Mouse (Mus musculus) layer of hippocampus, adult 2 months (tissue): ENCODE results near the gene Dst. TPM values are rescaled to one million over a fixed set of nuclear protein-coding genes. Genes with fewer than 3 reads are reported as not detected.
A peak's percentile ranks its signal among the peaks of the same experiment; 100 is the strongest.

Source experiments
- DNase-seq, 2 experiments: peaks; one replicate each; pipeline ENCODE4 v3.0.0; 2022; ENCODE audit warnings: low spot score in 2 of 2
- H3K27ac ChIP-seq: fragments of 200-600 bp; 2 replicates; pipeline ENCODE4 v1.8.1; 2022
- H3K4me3 ChIP-seq: fragments of 200-600 bp; 2 replicates; pipeline ENCODE4 v1.8.1; 2022; ENCODE audit warnings: mild to moderate bottlenecking
- CTCF ChIP-seq: fragments of 200-600 bp; conservative IDR thresholded peaks from 2 replicates; pipeline ENCODE4 v1.8.1; 2022; ENCODE audit warnings: antibody characterized with exemption, mild to moderate bottlenecking, moderate library complexity
- total RNA-seq, 2 experiments: library from RNA; stranded (reverse); gene quantifications; 2 replicates each; pipeline ENCODE4 v1.2.3; 2021

Dst gene
- total RNA-seq, 2 experiments from 2014 or later: 206 to 207 TPM

DNA sequence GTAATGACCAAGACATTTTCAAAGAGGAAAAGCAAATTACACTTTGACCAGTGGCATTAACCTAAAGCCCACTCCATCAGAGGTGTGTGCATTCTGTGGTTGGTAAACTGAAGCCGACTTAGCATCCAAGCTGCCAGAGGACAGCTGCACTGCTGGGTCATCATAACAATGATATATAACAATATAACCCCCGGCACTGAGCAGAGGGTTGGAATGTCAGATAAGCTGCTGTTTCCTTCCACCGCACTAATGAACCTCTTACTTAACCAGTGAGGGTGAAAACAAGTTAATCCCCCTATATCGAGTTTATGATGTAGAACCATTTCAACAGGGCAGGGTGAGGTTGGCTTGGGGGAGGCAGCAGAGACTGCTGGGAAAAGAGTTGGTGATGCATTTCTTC is 187.1 kb downstream of the Dst start:
- TF ChIP-seq CTCF: no peak
- Histone ChIP-seq H3K4me3 (no peak overlapping the region), H3K27ac (no peak overlapping the region)
- no peak for DNase-seq

DNA sequence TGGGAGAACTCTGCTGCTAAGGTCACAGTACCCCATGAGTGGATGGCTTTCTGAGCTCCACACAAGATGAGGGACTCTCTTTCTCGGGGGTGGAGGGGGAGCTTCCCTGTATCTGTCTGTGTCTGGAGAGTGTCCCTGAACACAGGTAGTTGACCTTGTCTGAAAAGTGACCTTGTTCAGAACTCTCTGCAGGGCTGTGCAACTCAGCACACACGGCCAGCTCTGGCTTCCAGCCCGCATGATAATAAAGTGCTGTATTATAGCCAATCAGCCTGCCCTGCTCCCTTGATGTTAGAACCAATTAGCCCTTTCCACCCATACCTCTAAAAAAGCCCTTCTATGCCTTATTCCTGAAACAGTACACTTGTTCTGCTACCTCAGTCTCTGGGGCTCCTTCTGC is 188.9 kb downstream of the Dst start:
- Histone ChIP-seq H3K4me3 (no peak overlapping the region), H3K27ac (no peak overlapping the region)
- no peak for DNase-seq
- TF ChIP-seq CTCF: no peak

DNA sequence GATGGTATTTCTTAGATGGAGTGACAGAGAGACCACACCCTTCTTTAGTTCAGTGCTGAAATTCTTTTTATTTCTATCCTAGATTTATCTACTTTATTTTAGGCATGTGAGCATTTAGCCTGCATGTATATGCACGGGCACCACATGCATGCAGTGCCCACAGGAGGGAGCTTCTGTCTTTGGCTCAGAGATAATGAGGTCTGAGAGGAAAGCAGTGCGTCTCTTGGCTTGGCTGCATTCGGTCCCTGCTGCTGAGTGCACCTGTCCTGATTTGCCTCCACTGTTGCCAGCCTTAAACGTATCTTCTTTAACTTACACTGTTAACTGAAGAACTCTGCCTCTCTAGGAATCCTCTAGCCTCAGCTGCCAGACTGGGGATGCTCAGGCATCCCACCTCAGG is 189.6 kb downstream of the Dst start:
- H3K27ac ChIP-seq: no peak overlapping the region
- H3K4me3 ChIP-seq: no peak overlapping the region
- TF ChIP-seq CTCF: peak; percentile 71
- no peak for DNase-seq

DNA sequence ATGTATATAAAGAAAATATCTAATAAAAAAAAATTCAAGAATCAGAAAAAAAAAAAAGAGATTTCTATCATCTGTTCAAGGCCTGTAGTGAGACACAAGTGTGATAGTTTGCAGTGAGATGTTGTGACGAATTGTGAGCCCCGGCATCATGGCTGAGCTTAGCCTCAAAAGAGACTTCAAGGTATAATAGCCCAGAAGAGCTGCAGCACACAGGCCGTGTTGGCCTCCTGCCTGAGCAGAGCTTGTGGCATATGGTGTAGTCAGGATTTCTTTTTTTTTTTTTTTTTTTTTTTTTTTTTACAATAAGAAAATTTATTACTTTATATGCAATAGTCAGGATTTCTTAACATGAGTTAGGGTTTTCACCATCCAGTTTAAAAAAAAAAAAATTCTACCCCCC is 191.4 kb downstream of the Dst start:
- Histone ChIP-seq H3K27ac (no peak overlapping the region), H3K4me3 (no peak overlapping the region)
- no peak for DNase-seq
- no peak for TF ChIP-seq CTCF

DNA sequence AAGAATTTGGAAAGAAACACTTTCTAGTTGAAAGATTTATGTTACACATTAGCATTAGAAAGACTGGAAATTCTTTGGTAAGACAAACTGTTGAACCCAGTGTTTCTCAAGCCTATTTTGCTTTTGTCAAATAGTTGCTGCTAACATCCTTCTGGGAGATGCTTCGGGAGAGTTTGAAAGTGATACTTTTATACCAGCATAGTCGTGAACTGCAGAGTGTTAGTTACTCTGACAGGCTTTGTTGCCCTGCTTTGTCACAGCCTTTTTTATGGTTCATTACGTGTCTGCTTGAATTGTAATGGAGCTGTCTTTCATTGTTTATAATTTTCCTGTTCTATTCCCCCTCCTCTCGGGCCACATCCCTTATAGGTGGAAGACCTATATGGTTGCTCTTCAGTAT is 192.4 kb downstream of the Dst start:
- H3K4me3 ChIP-seq: no peak overlapping the region
- DNase-seq: no peak
- TF ChIP-seq CTCF: no peak
- H3K27ac ChIP-seq: no peak overlapping the region

DNA sequence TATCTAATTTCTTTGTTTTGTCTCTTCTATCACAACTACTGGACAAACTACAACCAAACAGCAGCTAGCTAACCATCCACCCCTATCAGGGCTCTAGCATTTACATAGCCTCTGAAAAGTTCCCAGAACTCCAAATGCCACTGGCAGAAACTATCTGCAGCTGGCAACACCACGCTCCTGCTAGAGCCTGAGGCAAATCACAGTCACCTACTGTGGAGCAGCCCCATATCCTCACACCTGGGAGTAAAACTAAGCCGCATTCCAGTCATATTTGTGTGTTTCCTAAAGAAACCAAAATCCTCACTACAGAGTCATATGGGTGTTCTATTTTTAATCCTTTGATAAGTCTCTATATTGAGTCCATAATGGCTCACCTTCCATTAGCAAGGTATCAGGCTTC is 194.6 kb downstream of the Dst start:
- DNase-seq: no peak
- TF ChIP-seq CTCF: no peak
- Histone ChIP-seq H3K27ac (no peak overlapping the region), H3K4me3 (no peak overlapping the region)

DNA sequence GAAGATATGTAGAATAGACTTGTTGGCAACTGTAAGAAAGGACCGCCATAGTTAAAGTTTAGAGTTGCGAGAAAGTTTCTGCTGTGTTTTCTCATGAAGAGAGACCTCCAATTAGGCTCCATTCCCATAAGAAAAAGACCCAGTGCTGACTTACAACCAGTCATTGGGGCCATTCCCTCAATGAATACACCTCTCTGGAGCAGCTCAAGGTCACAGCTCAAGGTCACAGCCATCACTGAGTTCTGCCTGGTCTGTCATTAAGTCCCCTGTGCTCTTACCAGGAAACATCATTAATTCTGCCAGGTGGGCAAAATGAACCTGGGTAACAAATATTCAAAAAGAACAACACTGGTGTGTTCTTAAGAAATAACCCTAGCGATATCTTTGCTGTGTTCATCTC is 195.2 kb downstream of the Dst start:
- no peak for DNase-seq
- no peak overlapping the region for H3K4me3 ChIP-seq
- TF ChIP-seq CTCF: no peak
- 0 out of 2 replicates have a peak overlapping the region, but pooled peaks have one; percentile 23 for H3K27ac ChIP-seq

DNA sequence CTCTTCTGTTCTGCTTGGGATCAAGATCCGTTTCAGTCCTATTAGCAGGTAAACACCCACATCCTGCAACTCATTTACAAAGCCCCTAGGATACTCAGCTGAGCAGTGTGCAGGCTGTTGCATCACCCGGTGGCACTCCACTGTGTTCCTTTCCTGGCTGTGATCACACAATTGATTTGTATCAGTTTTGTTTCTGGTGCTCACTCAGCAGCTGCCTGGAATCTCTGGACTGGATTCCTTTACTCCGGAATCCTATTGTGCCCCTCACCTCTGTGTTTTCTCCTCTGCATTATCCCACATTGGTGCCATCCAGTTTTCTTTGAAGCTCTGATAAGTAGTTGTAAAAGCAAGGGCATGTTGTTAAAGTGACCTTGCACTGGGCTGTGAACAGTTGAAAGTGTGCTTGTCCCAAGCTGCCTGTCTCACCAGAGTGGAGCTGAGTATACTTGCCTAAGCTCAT is 195.7 kb downstream of the Dst start:
- H3K27ac ChIP-seq: 0 out of 2 replicates have a peak overlapping the region, but pooled peaks have one; percentile 23
- no peak for DNase-seq
- no peak for TF ChIP-seq CTCF
- no peak overlapping the region for H3K4me3 ChIP-seq

DNA sequence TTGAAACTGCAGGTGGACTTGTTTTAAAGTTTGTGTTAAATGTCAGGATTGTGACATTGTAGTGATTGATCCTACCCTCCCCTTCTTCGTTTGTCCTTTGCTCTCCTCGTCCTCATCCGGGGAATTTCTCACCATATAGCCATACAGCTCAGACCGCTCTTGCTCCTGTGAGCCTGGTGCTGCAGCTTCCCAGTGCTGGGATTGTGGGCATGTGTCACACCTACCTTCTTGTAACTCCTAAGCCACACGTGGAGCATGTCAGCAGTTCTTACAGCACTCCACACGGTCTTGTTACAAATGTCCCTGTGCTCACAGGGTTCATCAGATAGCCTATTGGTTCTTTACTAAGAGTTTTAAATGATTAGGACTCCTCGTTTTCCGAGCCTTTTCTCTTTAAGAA is 196.8 kb downstream of the Dst start:
- Histone ChIP-seq H3K27ac (no peak overlapping the region), H3K4me3 (no peak overlapping the region)
- TF ChIP-seq CTCF: no peak
- no peak for DNase-seq

DNA sequence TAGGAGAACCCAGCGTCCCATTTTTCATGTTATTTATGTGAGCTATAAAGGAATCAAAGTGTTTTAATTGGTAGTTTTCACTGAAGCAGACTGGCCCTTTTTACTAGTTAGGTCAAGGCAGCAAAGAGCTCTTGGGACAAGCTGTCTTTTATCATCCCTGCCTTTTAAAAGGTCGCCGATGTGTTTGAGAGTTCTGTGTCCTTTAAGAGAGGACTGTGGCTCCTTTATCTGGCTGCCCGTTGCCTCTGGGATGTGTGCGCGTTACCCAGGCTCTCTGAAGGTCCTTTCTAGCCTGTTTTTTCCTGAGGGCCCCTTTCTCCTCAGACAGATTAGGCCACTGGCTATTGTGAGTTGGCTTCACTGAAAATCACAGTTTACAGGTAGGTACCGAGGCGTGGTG is 198.6 kb downstream of the Dst start:
- Histone ChIP-seq H3K4me3 (no peak overlapping the region), H3K27ac (no peak overlapping the region)
- DNase-seq: no peak
- no peak for TF ChIP-seq CTCF

DNA sequence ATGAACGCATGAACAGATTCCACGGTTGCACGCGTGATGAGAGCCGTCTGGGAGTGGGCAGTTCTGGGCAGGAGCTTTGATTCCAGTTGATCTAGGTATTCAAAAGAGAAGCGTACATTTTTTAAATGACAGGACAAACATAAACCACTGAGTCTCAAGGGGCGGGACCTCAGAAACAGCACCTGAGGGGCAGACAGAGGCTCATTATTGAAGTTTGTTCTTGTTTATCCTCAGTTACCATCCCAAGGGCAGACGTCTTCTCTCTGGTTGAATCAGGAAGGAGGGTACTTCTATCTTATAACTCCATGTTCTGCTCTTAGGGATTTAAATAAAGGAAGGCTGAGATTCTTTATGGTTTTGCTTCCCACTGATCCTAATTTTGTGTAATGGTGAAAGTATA is 199.1 kb downstream of the Dst start:
- no peak for DNase-seq
- no peak for TF ChIP-seq CTCF
- H3K27ac ChIP-seq: no peak overlapping the region

DNA sequence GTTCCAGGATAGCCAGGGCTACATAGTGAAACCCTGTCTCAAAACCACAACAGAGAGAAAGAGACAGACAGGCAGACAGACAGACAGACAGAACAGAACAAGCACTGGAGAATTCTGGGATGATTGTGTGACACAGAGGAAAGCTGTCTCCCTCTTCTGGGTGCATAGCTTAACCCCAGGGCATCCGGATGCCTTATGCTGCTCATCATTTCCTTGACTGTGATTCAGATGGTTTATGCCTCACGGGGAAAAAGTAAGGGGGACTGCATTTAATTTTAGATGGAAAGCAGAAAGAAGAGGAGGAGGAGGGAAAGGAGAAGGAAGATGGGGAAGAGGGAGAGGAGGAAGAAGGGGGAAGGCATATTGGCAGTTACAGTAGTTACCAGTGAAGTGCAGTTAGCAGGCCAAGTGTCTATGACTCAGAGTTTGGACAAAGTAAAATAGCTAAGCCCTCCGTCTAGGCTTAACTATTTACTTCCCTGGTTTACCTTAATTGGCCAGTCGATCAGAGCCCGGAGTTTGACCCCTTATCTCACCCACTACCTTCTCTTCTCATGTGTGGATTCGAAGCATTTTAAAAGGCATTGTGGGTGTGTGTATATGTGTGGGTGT is 201.7 kb downstream of the Dst start:
- no peak for TF ChIP-seq CTCF
- H3K4me3 ChIP-seq: no peak overlapping the region
- DNase-seq: no peak
- no peak overlapping the region for H3K27ac ChIP-seq

More for the DNA sequence above, 199.1 kb downstream of the Dst start:
- H3K4me3 ChIP-seq: no peak overlapping the region

DNA sequence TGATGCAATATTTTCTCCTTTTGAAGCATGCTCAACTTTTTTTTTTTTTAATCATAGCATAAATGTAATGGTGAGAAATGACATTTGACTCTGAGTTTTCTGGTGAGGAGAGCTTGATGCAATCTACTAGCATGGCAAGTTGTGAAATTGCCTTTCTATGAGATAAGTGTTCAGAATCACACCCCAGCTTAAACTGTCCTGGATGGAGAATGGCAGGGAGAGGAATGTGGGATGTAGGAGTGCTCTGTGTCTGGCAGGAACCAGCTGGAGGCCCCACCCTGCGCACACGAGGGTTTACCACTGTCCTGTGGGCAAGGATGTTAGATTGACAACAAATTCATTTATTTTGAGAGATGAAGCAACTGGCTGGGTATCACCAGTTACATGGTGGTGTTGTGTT is 202.8 kb downstream of the Dst start:
- no peak for TF ChIP-seq CTCF
- Histone ChIP-seq H3K4me3 (no peak overlapping the region), H3K27ac (no peak overlapping the region)
- DNase-seq: no peak

DNA sequence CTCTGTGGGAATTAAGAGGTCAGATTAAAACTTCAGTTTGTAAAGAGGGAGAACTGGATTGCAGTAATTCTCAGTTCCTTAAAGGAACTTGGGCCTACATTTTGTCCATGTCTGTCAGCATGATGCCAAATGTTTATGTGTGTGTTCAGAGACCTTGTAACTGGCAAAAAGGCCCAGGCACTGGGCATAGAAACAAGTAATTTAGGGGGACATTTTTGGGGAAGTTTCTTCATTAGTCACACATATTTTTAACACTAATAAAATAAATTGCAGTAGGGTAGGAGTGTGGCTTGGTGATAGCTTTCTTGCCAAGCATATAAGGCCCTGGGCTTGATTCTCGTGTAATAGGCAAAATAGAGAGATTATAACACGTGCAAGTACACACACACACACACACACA is 203.9 kb downstream of the Dst start:
- no peak for DNase-seq
- Histone ChIP-seq H3K4me3 (no peak overlapping the region), H3K27ac (no peak overlapping the region)
- TF ChIP-seq CTCF: no peak

DNA sequence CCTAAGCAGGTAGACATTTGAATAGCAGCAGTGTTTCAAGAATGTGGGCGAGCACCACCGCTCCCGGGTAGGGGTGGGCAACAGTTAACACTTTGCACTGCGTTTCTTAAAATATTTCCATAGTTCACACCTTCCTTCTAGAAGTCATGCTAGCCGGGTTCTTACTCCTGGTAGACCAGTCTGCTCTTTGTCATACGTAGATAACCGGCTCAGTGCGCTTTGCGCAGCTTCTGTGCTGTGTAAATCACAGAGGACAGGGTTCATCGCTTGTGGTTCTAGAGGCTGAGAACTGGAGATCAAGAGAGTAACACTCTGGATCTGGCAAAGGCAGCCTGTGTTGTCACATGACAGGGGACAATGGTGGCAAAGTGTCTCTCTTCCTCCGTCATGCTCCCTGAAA is 208.4 kb downstream of the Dst start:
- DNase-seq: no peak
- H3K27ac ChIP-seq: no peak overlapping the region
- no peak overlapping the region for H3K4me3 ChIP-seq
- TF ChIP-seq CTCF: no peak
